Mouse (Mus musculus): ENCODE data around the gene Spns1. TPM values are rescaled to one million over a fixed set of nuclear protein-coding genes. Genes with fewer than 3 reads are reported as not detected.

Spns1 gene
- polyA plus RNA-seq, 1 experiment from 2014 or later, result 39.5 TPM

DNA sequence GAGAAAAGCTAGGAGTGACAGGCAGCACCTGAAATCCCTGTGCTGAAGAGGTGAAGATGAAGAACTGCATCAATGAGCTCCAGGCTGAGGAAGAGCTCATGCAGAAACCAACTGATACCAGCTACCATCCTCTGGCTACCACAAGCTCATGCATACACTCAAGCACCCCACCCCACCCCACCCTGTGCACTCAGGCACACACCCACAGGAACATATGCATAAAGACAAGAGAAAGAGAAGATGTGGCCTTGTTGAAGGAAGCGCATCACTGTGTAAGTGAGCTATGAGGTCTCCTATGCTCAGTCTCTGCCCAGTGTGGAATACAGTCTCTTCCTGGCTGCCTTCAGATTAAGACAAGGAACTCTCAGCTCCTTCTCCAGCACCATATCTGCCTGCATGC, 10.9 kb upstream of the Spns1 start:
- no peak overlapping the region for H3K27ac ChIP-seq (ENCODE audit: low read length)
- no peak overlapping the region for H3K4me3 ChIP-seq (ENCODE audit: low read depth, low read length)
- no peak overlapping the region for H3K9ac ChIP-seq (replicated peaks; ENCODE audit: low read depth, low read length)
- no peak overlapping the region for H3K4me2 ChIP-seq (replicated peaks; ENCODE audit: low read depth, low read length)
- H3K27me3 ChIP-seq (ENCODE audit: control insufficient read depth, insufficient read depth, low read length), result no peaks in the 10 kb centered on the region
- WGBS, result 95% methylated on average over 1 of the region's 1 CpGs
- peaks cover 8% of the 10 kb centered on the region for H3K36me3 ChIP-seq (ENCODE audit: control insufficient read depth, insufficient read depth, low read length)
- no peaks in the 10 kb centered on the region for H3K4me1 ChIP-seq (ENCODE audit: control insufficient read depth, insufficient read depth, low read length)
- ATAC-seq (ENCODE audit: insufficient number of reproducible peaks, insufficient read depth, low FRiP score, low read depth), result no peak
- H3K9me3 ChIP-seq (ENCODE audit: control insufficient read depth, low read depth, low read length), result no peaks in the 10 kb centered on the region

DNA sequence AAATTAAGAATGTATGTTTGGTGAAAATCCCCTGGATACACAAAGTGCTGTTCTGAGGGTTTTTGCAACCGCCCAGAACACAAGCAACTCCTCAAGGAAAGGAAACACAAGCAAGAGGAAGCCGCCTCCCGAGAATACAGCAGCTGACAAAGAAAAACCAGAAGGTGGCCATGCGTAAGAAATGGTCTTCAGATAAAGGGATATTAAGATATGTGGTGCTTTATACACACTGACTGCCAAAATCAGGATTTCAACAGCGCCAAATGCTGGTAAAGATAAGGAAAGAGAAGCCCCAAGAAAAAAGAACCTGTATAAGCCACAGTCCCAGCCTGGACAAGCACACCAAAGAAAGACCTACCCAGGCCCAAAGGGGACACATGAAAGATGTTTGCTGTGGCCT, 6.3 kb upstream of the Spns1 start:
- ATAC-seq (ENCODE audit: insufficient number of reproducible peaks, insufficient read depth, low FRiP score, low read depth), result no peak
- Histone ChIP-seq H3K27ac (ENCODE audit: low read length) (no peak overlapping the region), H3K27me3 (ENCODE audit: control insufficient read depth, insufficient read depth, low read length) (no peaks in the 10 kb centered on the region), H3K4me1 (ENCODE audit: control insufficient read depth, insufficient read depth, low read length) (no peaks in the 10 kb centered on the region), H3K36me3 (ENCODE audit: control insufficient read depth, insufficient read depth, low read length) (peaks cover 5% of the 10 kb centered on the region; the same call in 1 of the 2 replicates), H3K9me3 (ENCODE audit: control insufficient read depth, low read depth, low read length) (no peaks in the 10 kb centered on the region), H3K9ac (replicated peaks; ENCODE audit: low read depth, low read length) (no peak overlapping the region), H3K4me2 (replicated peaks; ENCODE audit: low read depth, low read length) (no peak overlapping the region), H3K4me3 (ENCODE audit: low read depth, low read length) (no peak overlapping the region)
- 88% methylated on average over 5 of the region's 5 CpGs for WGBS

DNA sequence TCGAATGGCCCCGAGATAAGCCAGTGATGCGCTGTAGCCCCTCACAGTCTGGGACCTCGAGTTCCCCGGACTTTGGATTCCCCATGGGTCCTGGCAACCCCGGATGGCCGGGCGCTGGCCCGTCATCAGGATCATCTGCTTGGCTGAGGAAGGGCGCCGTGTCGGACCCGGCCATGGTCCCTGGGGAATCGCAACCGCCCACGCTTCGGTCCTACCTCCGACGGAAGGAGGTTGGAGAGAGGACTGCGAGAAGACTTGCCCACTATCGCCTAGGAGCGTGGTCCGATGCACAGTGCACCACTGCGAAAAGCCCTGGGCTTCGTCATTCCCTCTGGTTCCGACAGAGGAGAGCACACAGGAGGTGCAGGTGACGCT, 360 bp downstream of the Spns1 start:
- peak overlapping the region; percentile 98 for H3K4me2 ChIP-seq (replicated peaks; ENCODE audit: low read depth, low read length)
- peak overlapping the region; percentile 87 for H3K9ac ChIP-seq (replicated peaks; ENCODE audit: low read depth, low read length)
- H3K4me3 ChIP-seq (ENCODE audit: low read depth, low read length), result peak overlapping the region; percentile 97
- no peak overlapping the region for H3K27ac ChIP-seq (ENCODE audit: low read length)
- H3K9me3 ChIP-seq (ENCODE audit: control insufficient read depth, low read depth, low read length), result no peaks in the 10 kb centered on the region
- H3K27me3 ChIP-seq (ENCODE audit: control insufficient read depth, insufficient read depth, low read length), result no peaks in the 10 kb centered on the region
- peaks cover 11% of the 10 kb centered on the region; the same call in 1 of the 2 replicates for H3K36me3 ChIP-seq (ENCODE audit: control insufficient read depth, insufficient read depth, low read length)
- peaks cover 9% of the 10 kb centered on the region for H3K4me1 ChIP-seq (ENCODE audit: control insufficient read depth, insufficient read depth, low read length)
- ATAC-seq (ENCODE audit: insufficient number of reproducible peaks, insufficient read depth, low FRiP score, low read depth), result peak; percentile 53; the same call in 1 of the 2 replicates
- 2% methylated on average over 27 of the region's 27 CpGs for WGBS

DNA sequence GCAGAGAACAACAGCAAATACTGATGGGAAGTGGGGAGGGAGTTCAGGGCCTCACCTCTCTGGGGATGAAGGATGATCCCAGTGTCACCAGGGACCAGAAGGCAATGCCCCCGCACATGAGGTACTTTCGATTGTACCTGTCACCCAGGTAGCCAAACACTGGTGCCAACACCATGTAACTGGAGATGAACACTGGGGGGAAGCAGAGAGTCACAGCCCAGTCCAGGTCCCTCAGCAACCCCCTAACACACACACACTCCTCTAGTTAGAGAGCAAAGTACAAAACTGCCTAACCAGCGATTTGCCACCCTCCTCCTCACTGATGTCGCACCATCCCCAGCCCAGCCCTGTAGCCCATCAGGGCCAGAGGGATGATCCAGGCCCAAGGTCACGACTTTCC, 2.2 kb downstream of the Spns1 start:
- 71% methylated on average over 5 of the region's 5 CpGs for WGBS
- Histone ChIP-seq H3K27me3 (ENCODE audit: control insufficient read depth, insufficient read depth, low read length) (no peaks in the 10 kb centered on the region), H3K4me2 (replicated peaks; ENCODE audit: low read depth, low read length) (no peak overlapping the region), H3K9ac (replicated peaks; ENCODE audit: low read depth, low read length) (no peak overlapping the region), H3K4me1 (ENCODE audit: control insufficient read depth, insufficient read depth, low read length) (peaks cover 9% of the 10 kb centered on the region), H3K9me3 (ENCODE audit: control insufficient read depth, low read depth, low read length) (no peaks in the 10 kb centered on the region), H3K27ac (ENCODE audit: low read length) (no peak overlapping the region), H3K36me3 (ENCODE audit: control insufficient read depth, insufficient read depth, low read length) (peaks cover 20% of the 10 kb centered on the region; the same call in 1 of the 2 replicates), H3K4me3 (ENCODE audit: low read depth, low read length) (no peak overlapping the region)
- no peak for ATAC-seq (ENCODE audit: insufficient number of reproducible peaks, insufficient read depth, low FRiP score, low read depth)

DNA sequence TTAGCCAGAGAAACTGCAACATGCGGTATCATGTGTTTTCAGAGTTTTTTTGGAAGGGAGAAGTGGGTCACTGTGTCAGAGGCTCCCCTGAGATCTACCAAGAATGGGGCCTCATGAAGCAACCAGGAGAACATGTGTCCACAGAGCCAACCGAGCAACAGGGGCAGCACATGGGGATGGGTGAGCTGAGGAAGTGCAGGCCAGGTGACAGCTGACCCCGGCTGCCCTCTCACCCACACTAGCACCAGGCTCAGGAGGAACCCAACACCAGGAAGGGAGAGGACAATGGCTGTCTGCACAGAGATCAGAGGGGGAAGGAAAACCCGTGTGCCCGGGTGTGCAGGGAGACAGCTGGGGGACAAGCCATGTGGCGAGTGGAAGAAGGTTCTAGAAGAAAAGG, 2.7 kb downstream of the Spns1 start:
- 74% methylated on average over 6 of the region's 6 CpGs for WGBS
- ATAC-seq (ENCODE audit: insufficient number of reproducible peaks, insufficient read depth, low FRiP score, low read depth), result no peak
- H3K36me3 ChIP-seq (ENCODE audit: control insufficient read depth, insufficient read depth, low read length), result peaks cover 20% of the 10 kb centered on the region; the same call in 1 of the 2 replicates

DNA sequence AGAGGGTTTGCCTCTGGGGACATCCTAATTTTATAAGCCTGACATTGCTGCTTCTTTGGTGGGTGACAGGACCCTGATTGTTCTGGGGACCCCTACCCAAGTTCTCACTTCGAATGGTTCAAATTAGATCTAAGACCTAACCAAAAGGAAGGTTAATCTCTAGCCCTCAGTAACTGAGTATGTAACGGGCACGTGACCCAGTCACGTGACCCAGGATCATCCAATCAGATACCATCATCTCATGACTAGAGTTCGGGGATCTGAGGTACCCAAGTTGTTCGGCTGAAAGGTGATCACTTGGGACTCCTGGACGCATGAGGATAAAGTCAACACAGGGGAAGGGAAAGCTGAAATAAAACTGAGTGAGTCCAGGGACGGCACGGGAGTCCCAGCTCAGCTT, 4.2 kb downstream of the Spns1 start:
- no peak overlapping the region for H3K4me3 ChIP-seq (ENCODE audit: low read depth, low read length)
- peaks cover 20% of the 10 kb centered on the region; the same call in 1 of the 2 replicates for H3K36me3 ChIP-seq (ENCODE audit: control insufficient read depth, insufficient read depth, low read length)
- ATAC-seq (ENCODE audit: insufficient number of reproducible peaks, insufficient read depth, low FRiP score, low read depth), result no peak
- H3K27me3 ChIP-seq (ENCODE audit: control insufficient read depth, insufficient read depth, low read length), result no peaks in the 10 kb centered on the region
- WGBS, result 85% methylated on average over 9 of the region's 9 CpGs
- H3K4me1 ChIP-seq (ENCODE audit: control insufficient read depth, insufficient read depth, low read length), result peaks cover 9% of the 10 kb centered on the region
- H3K4me2 ChIP-seq (replicated peaks; ENCODE audit: low read depth, low read length), result no peak overlapping the region
- H3K9me3 ChIP-seq (ENCODE audit: control insufficient read depth, low read depth, low read length), result no peaks in the 10 kb centered on the region
- H3K9ac ChIP-seq (replicated peaks; ENCODE audit: low read depth, low read length), result no peak overlapping the region
- no peak overlapping the region for H3K27ac ChIP-seq (ENCODE audit: low read length)

More for the DNA sequence above, 2.7 kb downstream of the Spns1 start:
- Histone ChIP-seq H3K27me3 (ENCODE audit: control insufficient read depth, insufficient read depth, low read length) (no peaks in the 10 kb centered on the region), H3K4me1 (ENCODE audit: control insufficient read depth, insufficient read depth, low read length) (peaks cover 9% of the 10 kb centered on the region), H3K27ac (ENCODE audit: low read length) (no peak overlapping the region), H3K4me2 (replicated peaks; ENCODE audit: low read depth, low read length) (no peak overlapping the region), H3K9ac (replicated peaks; ENCODE audit: low read depth, low read length) (no peak overlapping the region), H3K9me3 (ENCODE audit: control insufficient read depth, low read depth, low read length) (no peaks in the 10 kb centered on the region), H3K4me3 (ENCODE audit: low read depth, low read length) (no peak overlapping the region)

DNA sequence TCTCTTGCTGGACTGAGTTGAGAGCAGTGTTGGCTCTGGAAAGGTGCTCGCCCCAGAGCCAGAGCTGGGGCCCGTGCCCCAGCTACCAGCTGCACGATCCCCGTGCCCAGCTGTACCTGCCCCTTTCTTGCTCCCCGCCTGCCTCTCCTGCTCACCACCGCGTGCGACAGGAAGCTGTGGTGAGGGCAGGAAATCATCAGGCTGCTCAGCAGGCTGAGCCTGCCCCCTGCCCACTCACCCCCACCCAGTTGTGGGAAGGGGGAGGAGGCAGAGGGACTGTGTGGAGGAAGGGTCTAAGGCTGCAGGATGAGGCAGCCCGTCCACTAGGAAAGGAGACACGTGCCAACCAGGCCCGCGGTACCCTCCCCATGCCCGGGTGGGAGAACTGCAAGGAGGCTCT, 7.9 kb downstream of the Spns1 start, which contains the start of gene Lat:
Gene Lat (minus strand): TSS at position 178 of the 400 bp plus-strand sequence.
- H3K27ac ChIP-seq (ENCODE audit: low read length), result no peak within 1 kb of the TSS
- peaks cover 20% of the 10 kb centered on the region; the same call in 1 of the 2 replicates for H3K36me3 ChIP-seq (ENCODE audit: control insufficient read depth, insufficient read depth, low read length)
- H3K4me1 ChIP-seq (ENCODE audit: control insufficient read depth, insufficient read depth, low read length), result no peaks in the 10 kb centered on the region
- no peak within 1 kb of the TSS for H3K4me2 ChIP-seq (replicated peaks; ENCODE audit: low read depth, low read length)
- no peak within 1 kb of the TSS for H3K9ac ChIP-seq (replicated peaks; ENCODE audit: low read depth, low read length)
- H3K27me3 ChIP-seq (ENCODE audit: control insufficient read depth, insufficient read depth, low read length), result no peaks in the 10 kb centered on the region
- no peak within 1 kb of the TSS for H3K4me3 ChIP-seq (ENCODE audit: low read depth, low read length)
- ATAC-seq (ENCODE audit: insufficient number of reproducible peaks, insufficient read depth, low FRiP score, low read depth), result no peak
- no peaks in the 10 kb centered on the region for H3K9me3 ChIP-seq (ENCODE audit: control insufficient read depth, low read depth, low read length)
- WGBS, result 75% methylated on average over 13 of the region's 13 CpGs

DNA sequence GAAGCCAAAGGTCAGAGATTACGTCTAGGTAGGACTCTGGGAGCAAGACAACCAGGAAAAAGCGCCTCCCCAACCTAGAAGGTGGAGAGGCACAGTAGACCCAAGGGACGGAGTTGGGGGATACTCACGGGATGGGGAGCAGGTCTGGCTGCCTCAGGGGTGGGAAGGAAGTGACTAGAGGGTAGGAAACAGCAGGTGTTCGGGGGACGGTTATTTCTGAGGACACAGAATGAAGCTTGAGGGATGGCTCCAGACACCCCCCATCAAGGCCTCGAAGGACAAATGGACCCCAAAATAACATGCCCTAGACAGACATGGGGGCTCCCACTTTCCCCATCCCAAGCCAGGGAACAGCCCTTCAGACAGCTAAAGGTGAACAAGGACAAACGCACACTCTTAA, 8.9 kb downstream of the Spns1 start:
- no peaks in the 10 kb centered on the region for H3K4me1 ChIP-seq (ENCODE audit: control insufficient read depth, insufficient read depth, low read length)
- H3K27ac ChIP-seq (ENCODE audit: low read length), result no peak overlapping the region
- H3K27me3 ChIP-seq (ENCODE audit: control insufficient read depth, insufficient read depth, low read length), result no peaks in the 10 kb centered on the region
- H3K9me3 ChIP-seq (ENCODE audit: control insufficient read depth, low read depth, low read length), result no peaks in the 10 kb centered on the region
- WGBS, result 82% methylated on average over 8 of the region's 8 CpGs
- H3K36me3 ChIP-seq (ENCODE audit: control insufficient read depth, insufficient read depth, low read length), result peaks cover 20% of the 10 kb centered on the region; the same call in 1 of the 2 replicates
- H3K4me2 ChIP-seq (replicated peaks; ENCODE audit: low read depth, low read length), result no peak overlapping the region
- H3K4me3 ChIP-seq (ENCODE audit: low read depth, low read length), result no peak overlapping the region
- no peak overlapping the region for H3K9ac ChIP-seq (replicated peaks; ENCODE audit: low read depth, low read length)
- no peak for ATAC-seq (ENCODE audit: insufficient number of reproducible peaks, insufficient read depth, low FRiP score, low read depth)

DNA sequence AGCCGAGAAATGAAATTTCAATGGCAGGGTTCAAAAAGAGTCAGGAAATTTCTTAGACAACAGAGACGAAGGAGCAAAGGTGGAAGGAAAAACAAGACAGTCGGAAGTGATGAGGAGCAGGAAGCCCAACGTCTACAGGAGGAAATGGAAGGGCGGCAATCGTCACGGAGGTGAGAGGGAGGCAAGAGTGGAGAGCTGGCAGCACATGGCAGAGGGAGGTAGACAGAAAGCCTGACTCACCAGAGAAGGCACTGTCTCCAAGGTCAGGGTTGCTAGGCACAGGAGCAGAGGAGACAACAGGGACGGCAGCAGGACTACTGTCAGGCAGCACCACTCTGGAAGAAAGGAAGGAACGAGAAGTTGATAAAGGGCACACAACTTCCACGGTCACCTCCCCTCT, 9.6 kb downstream of the Spns1 start:
- Histone ChIP-seq H3K9me3 (ENCODE audit: control insufficient read depth, low read depth, low read length) (no peaks in the 10 kb centered on the region), H3K4me1 (ENCODE audit: control insufficient read depth, insufficient read depth, low read length) (no peaks in the 10 kb centered on the region), H3K9ac (replicated peaks; ENCODE audit: low read depth, low read length) (no peak overlapping the region), H3K27me3 (ENCODE audit: control insufficient read depth, insufficient read depth, low read length) (no peaks in the 10 kb centered on the region), H3K36me3 (ENCODE audit: control insufficient read depth, insufficient read depth, low read length) (peaks cover 15% of the 10 kb centered on the region; the same call in 1 of the 2 replicates), H3K4me3 (ENCODE audit: low read depth, low read length) (no peak overlapping the region), H3K4me2 (replicated peaks; ENCODE audit: low read depth, low read length) (no peak overlapping the region), H3K27ac (ENCODE audit: low read length) (no peak overlapping the region)
- no peak for ATAC-seq (ENCODE audit: insufficient number of reproducible peaks, insufficient read depth, low FRiP score, low read depth)
- 87% methylated on average over 10 of the region's 10 CpGs for WGBS
